Mouse (Mus musculus): ENCODE results near the gene Rnf151. TPM values are rescaled to one million over a fixed set of nuclear protein-coding genes. Genes with fewer than 3 reads are reported as not detected.
"Not testable (repeated sequence)": the region's sequence is repeated elsewhere in the genome, so short reads cannot be mapped to it uniquely, and the experiment has no call there.

The Rnf151 gene
- total RNA-seq, 2 experiments from 2014 or later: not detected

- ATAC-seq (replicated peaks; ENCODE audit: low FRiP score, poor library complexity, severe bottlenecking): no peak
These were observed 16.6 kb upstream of the Rnf151 start for GRCm38 (mm10) chr17:24734513-24734912.

- ATAC-seq (replicated peaks; ENCODE audit: low FRiP score, poor library complexity, severe bottlenecking): no peak
These were observed 15.7 kb upstream of the Rnf151 start for GRCm38 (mm10) chr17:24733434-24734050.

GRCm38 (mm10) chr17:24732233-24732935 is 14.5 kb upstream of the Rnf151 start:
- ATAC-seq (replicated peaks; ENCODE audit: low FRiP score, poor library complexity, severe bottlenecking): no peak

GRCm38 (mm10) chr17:24730787-24731186 is 12.9 kb upstream of the Rnf151 start:
- no peak for ATAC-seq (replicated peaks; ENCODE audit: low FRiP score, poor library complexity, severe bottlenecking)

- ATAC-seq (replicated peaks; ENCODE audit: low FRiP score, poor library complexity, severe bottlenecking): no peak
These were observed 11.2 kb upstream of the Rnf151 start for GRCm38 (mm10) chr17:24729067-24729466.

GRCm38 (mm10) chr17:24728184-24728583 is 10.3 kb upstream of the Rnf151 start:
- ATAC-seq (replicated peaks; ENCODE audit: low FRiP score, poor library complexity, severe bottlenecking): no peak

- ATAC-seq (replicated peaks; ENCODE audit: low FRiP score, poor library complexity, severe bottlenecking): no peak
These were observed 9.8 kb upstream of the Rnf151 start, which contains the start of gene Rpl3l for GRCm38 (mm10) chr17:24727618-24728017. TSS of gene Rpl3l (plus strand) at chr17:24727820.

GRCm38 (mm10) chr17:24725637-24726390 is 8.0 kb upstream of the Rnf151 start:
- ATAC-seq (replicated peaks; ENCODE audit: low FRiP score, poor library complexity, severe bottlenecking): no peak

GRCm38 (mm10) chr17:24724184-24724583 is 6.3 kb upstream of the Rnf151 start, which contains the start of gene Ndufb10:
TSS of gene Ndufb10 (minus strand) at chr17:24724478.
- ATAC-seq (replicated peaks; ENCODE audit: low FRiP score, poor library complexity, severe bottlenecking): peak; percentile 82

- ATAC-seq (replicated peaks; ENCODE audit: low FRiP score, poor library complexity, severe bottlenecking): peak; percentile 46
These were observed 6.0 kb upstream of the Rnf151 start for GRCm38 (mm10) chr17:24723881-24724180.

GRCm38 (mm10) chr17:24723122-24723880 is 5.4 kb upstream of the Rnf151 start:
- no peak for ATAC-seq (replicated peaks; ENCODE audit: low FRiP score, poor library complexity, severe bottlenecking)

GRCm38 (mm10) chr17:24722220-24722924 is 4.5 kb upstream of the Rnf151 start:
- ATAC-seq (replicated peaks; ENCODE audit: low FRiP score, poor library complexity, severe bottlenecking): no peak

GRCm38 (mm10) chr17:24721383-24721955 is 3.6 kb upstream of the Rnf151 start:
- not testable (repeated sequence) for ATAC-seq (replicated peaks; ENCODE audit: low FRiP score, poor library complexity, severe bottlenecking)

- ATAC-seq (replicated peaks; ENCODE audit: low FRiP score, poor library complexity, severe bottlenecking): not testable (repeated sequence)
These were observed 2.8 kb upstream of the Rnf151 start for GRCm38 (mm10) chr17:24720616-24721015.

GRCm38 (mm10) chr17:24719494-24720222 is 1.8 kb upstream of the Rnf151 start:
- peak; percentile 90 for ATAC-seq (replicated peaks; ENCODE audit: low FRiP score, poor library complexity, severe bottlenecking)

GRCm38 (mm10) chr17:24718938-24719337 is 1.1 kb upstream of the Rnf151 start:
- not testable (repeated sequence) for ATAC-seq (replicated peaks; ENCODE audit: low FRiP score, poor library complexity, severe bottlenecking)

- ATAC-seq (replicated peaks; ENCODE audit: low FRiP score, poor library complexity, severe bottlenecking): no peak
These were observed 1.6 kb downstream of the Rnf151 start for GRCm38 (mm10) chr17:24716166-24716682.

GRCm38 (mm10) chr17:24715556-24715955 is 2.3 kb downstream of the Rnf151 start:
- no peak for ATAC-seq (replicated peaks; ENCODE audit: low FRiP score, poor library complexity, severe bottlenecking)
